Mouse (Mus musculus): ENCODE data around the gene Mrnip. TPM values are rescaled to one million over a fixed set of nuclear protein-coding genes. Genes with fewer than 3 reads are reported as not detected.

Gene Mrnip
- polyA plus RNA-seq, 1 experiment: 7.8 TPM

DNA sequence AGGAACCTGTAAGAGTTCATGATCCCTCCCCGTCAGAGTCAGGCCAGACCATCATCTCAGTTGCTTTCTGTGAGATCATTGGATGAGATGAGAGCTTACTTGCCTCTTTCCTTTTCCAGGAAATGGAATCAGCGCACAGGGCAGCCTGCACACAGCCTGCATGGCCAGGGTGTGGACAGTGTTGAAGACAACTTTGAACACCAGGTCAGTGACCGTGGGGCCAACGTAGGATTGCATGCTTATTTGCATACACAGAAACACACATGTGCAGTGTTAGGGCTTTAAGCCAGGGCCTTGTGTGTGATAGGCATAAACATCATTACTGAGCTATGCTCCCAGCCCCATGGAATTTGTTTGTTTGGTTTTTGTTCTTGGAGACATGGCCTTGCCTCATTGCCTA, 23.3 kb downstream of the Mrnip start:
- H3ac ChIP-seq (ENCODE audit: control insufficient read depth, insufficient read length): no peak overlapping the region
- H3K79me2 ChIP-seq (ENCODE audit: control insufficient read depth, insufficient read depth): no peaks in the 10 kb centered on the region
- H3K4me2 ChIP-seq (ENCODE audit: low read depth): no peak overlapping the region
- no peaks in the 10 kb centered on the region for H3K27me3 ChIP-seq (ENCODE audit: control insufficient read depth, insufficient read depth, insufficient read length)
- peaks cover 42% of the 10 kb centered on the region for H3K36me3 ChIP-seq (ENCODE audit: control insufficient read depth, insufficient read depth)
- no peak overlapping the region for H3K4me3 ChIP-seq
- TF ChIP-seq SRF (IDR thresholded peaks at IDR 0.05; ENCODE audit: control insufficient read depth, insufficient read length, low read depth) (no peak), REST (IDR thresholded peaks at IDR 0.05; ENCODE audit: insufficient read depth, insufficient read length) (no peak), MYOG (IDR thresholded peaks at IDR 0.05; ENCODE audit: control insufficient read depth in 1 of 3, insufficient read depth in 1 of 3, insufficient read length in 2 of 3, low read depth in 2 of 3) (no peak), CEBPB (IDR thresholded peaks at IDR 0.05; ENCODE audit: insufficient read depth, poor library complexity, severe bottlenecking) (no peak), MYOD1 (IDR thresholded peaks at IDR 0.05; ENCODE audit: control insufficient read depth in 1 of 3, insufficient read length in 2 of 3, low read depth in 2 of 3) (no peak), TCF12 (IDR thresholded peaks at IDR 0.05; ENCODE audit: insufficient read depth, poor library complexity, severe bottlenecking) (no peak), POLR2A (IDR thresholded peaks at IDR 0.05; ENCODE audit: insufficient read length, low read depth) (peak; percentile 67), E2F4 (IDR thresholded peaks at IDR 0.05; ENCODE audit: insufficient read depth) (no peak), TCF3 (IDR thresholded peaks at IDR 0.05; ENCODE audit: insufficient read length, low read depth) (no peak), POLR2AphosphoS2 (IDR thresholded peaks at IDR 0.05; ENCODE audit: insufficient read length, low read depth) (peak; percentile 100), MAX (IDR thresholded peaks at IDR 0.05; ENCODE audit: low read depth) (no peak), USF1 (IDR thresholded peaks at IDR 0.05; ENCODE audit: low read depth) (no peak)

DNA sequence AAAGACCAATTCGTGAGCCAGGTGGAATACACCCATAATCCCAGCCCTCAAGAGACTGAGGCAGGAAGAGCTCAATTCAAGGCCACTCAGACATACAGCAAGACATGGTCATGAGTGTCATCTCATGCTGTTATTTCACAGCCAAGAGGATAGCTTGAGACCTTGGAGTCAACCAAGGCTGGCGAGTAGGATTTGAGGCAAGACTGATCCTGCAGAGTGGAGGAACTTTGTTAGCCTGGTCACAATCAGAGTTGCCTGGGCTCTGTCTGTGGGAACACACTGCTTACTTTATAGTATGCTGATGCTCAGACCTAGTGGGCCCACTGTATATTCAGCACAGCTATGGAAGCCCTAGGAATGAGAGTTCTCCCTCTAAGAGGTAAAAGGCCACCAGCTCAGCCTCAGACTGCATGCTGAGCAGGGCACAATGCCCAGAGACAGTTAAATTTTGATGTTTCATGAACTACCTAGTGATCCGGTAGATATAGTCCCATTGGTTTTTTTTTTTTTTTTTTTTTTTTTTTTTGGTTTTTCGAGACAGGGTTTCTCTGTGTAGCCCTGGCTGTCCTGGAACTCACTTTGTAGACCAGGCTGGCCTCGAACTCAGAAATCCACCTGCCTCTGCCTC, 24.1 kb downstream of the Mrnip start:
- Histone ChIP-seq H3K4me3 (no peak overlapping the region), H3K4me2 (ENCODE audit: low read depth) (no peak overlapping the region), H3ac (ENCODE audit: control insufficient read depth, insufficient read length) (no peak overlapping the region), H3K27me3 (ENCODE audit: control insufficient read depth, insufficient read depth, insufficient read length) (no peaks in the 10 kb centered on the region), H3K36me3 (ENCODE audit: control insufficient read depth, insufficient read depth) (peaks cover 50% of the 10 kb centered on the region), H3K79me2 (ENCODE audit: control insufficient read depth, insufficient read depth) (no peaks in the 10 kb centered on the region)
- TF ChIP-seq TCF3 (IDR thresholded peaks at IDR 0.05; ENCODE audit: insufficient read length, low read depth) (no peak), CEBPB (IDR thresholded peaks at IDR 0.05; ENCODE audit: insufficient read depth, poor library complexity, severe bottlenecking) (no peak), MYOD1 (IDR thresholded peaks at IDR 0.05; ENCODE audit: control insufficient read depth in 1 of 3, insufficient read length in 2 of 3, low read depth in 2 of 3) (no peak), MYOG (IDR thresholded peaks at IDR 0.05; ENCODE audit: control insufficient read depth in 1 of 3, insufficient read depth in 1 of 3, insufficient read length in 2 of 3, low read depth in 2 of 3) (no peak), USF1 (IDR thresholded peaks at IDR 0.05; ENCODE audit: low read depth) (no peak), TCF12 (IDR thresholded peaks at IDR 0.05; ENCODE audit: insufficient read depth, poor library complexity, severe bottlenecking) (no peak), E2F4 (IDR thresholded peaks at IDR 0.05; ENCODE audit: insufficient read depth) (no peak), POLR2AphosphoS2 (IDR thresholded peaks at IDR 0.05; ENCODE audit: insufficient read length, low read depth) (peak; percentile 93), POLR2A (IDR thresholded peaks at IDR 0.05; ENCODE audit: insufficient read length, low read depth) (peak; percentile 48)

DNA sequence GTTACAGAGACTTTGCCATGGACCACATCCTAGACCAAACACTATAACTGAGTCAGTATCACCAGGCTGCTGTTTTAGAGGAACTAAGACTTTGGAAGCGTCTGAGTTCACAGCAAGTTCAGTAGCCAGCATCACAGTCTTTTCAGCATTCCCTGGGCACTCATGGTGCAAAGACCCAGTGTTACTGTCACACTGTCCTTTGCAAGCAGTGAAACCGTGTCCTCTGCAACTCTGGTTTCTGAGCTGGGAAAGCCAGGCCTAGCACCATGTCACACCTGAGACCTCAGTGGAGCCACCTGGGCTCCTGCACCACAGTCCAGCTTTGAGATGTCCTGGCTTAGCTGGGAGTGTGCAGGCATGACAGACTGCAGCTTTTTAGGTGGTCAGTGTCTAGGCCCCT, 24.7 kb downstream of the Mrnip start:
- no peak overlapping the region for H3ac ChIP-seq (ENCODE audit: control insufficient read depth, insufficient read length)
- H3K4me3 ChIP-seq: no peak overlapping the region
- peaks cover 51% of the 10 kb centered on the region for H3K36me3 ChIP-seq (ENCODE audit: control insufficient read depth, insufficient read depth)
- no peak for TF ChIP-seq SRF (IDR thresholded peaks at IDR 0.05; ENCODE audit: control insufficient read depth, insufficient read length, low read depth)
- TF ChIP-seq CEBPB (IDR thresholded peaks at IDR 0.05; ENCODE audit: insufficient read depth, poor library complexity, severe bottlenecking): no peak
- TF ChIP-seq MYOD1 (IDR thresholded peaks at IDR 0.05; ENCODE audit: control insufficient read depth in 1 of 3, insufficient read length in 2 of 3, low read depth in 2 of 3): no peak
- no peak for TF ChIP-seq E2F4 (IDR thresholded peaks at IDR 0.05; ENCODE audit: insufficient read depth)
- TF ChIP-seq TCF12 (IDR thresholded peaks at IDR 0.05; ENCODE audit: insufficient read depth, poor library complexity, severe bottlenecking): no peak
- TF ChIP-seq REST (IDR thresholded peaks at IDR 0.05; ENCODE audit: insufficient read depth, insufficient read length): no peak
- peak; percentile 86 for TF ChIP-seq POLR2AphosphoS2 (IDR thresholded peaks at IDR 0.05; ENCODE audit: insufficient read length, low read depth)
- peak; percentile 54 for TF ChIP-seq POLR2A (IDR thresholded peaks at IDR 0.05; ENCODE audit: insufficient read length, low read depth)
- TF ChIP-seq TCF3 (IDR thresholded peaks at IDR 0.05; ENCODE audit: insufficient read length, low read depth): no peak
- TF ChIP-seq MAX (IDR thresholded peaks at IDR 0.05; ENCODE audit: low read depth): no peak
- TF ChIP-seq MYOG (IDR thresholded peaks at IDR 0.05; ENCODE audit: control insufficient read depth in 1 of 3, insufficient read depth in 1 of 3, insufficient read length in 2 of 3, low read depth in 2 of 3): no peak
- H3K27me3 ChIP-seq (ENCODE audit: control insufficient read depth, insufficient read depth, insufficient read length): no peaks in the 10 kb centered on the region
- no peaks in the 10 kb centered on the region for H3K79me2 ChIP-seq (ENCODE audit: control insufficient read depth, insufficient read depth)
- no peak overlapping the region for H3K4me2 ChIP-seq (ENCODE audit: low read depth)

DNA sequence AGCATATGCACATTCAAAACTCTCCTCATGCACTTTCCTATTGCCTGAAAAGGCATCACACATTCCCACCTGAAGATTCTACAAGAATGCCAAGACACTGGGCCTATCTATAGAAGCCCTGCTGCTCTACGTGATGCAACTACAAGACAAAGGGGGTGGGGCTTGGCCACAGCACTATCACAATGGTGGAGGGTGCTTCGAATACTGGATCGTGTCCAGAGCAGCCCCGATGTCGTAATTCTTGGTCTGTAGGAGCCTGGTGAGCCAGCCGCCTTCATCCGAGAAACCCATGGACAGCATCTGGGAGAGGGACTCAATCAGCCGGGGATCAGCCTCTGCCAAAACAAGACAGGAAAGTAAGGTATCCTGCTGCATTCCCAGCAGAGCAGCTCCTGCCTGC, 26.4 kb downstream of the Mrnip start:
- H3K4me2 ChIP-seq (ENCODE audit: low read depth): no peak overlapping the region
- TF ChIP-seq MAX (IDR thresholded peaks at IDR 0.05; ENCODE audit: low read depth) (no peak), TCF12 (IDR thresholded peaks at IDR 0.05; ENCODE audit: insufficient read depth, poor library complexity, severe bottlenecking) (no peak), POLR2AphosphoS2 (IDR thresholded peaks at IDR 0.05; ENCODE audit: insufficient read length, low read depth) (no peak), POLR2A (IDR thresholded peaks at IDR 0.05; ENCODE audit: insufficient read length, low read depth) (peak; percentile 33), USF1 (IDR thresholded peaks at IDR 0.05; ENCODE audit: low read depth) (no peak), TCF3 (IDR thresholded peaks at IDR 0.05; ENCODE audit: insufficient read length, low read depth) (no peak), MYOG (IDR thresholded peaks at IDR 0.05; ENCODE audit: control insufficient read depth in 1 of 3, insufficient read depth in 1 of 3, insufficient read length in 2 of 3, low read depth in 2 of 3) (no peak), CEBPB (IDR thresholded peaks at IDR 0.05; ENCODE audit: insufficient read depth, poor library complexity, severe bottlenecking) (no peak), SRF (IDR thresholded peaks at IDR 0.05; ENCODE audit: control insufficient read depth, insufficient read length, low read depth) (no peak)
- no peak overlapping the region for H3ac ChIP-seq (ENCODE audit: control insufficient read depth, insufficient read length)
- H3K79me2 ChIP-seq (ENCODE audit: control insufficient read depth, insufficient read depth): peaks cover 11% of the 10 kb centered on the region
- H3K4me3 ChIP-seq: no peak overlapping the region
- no peaks in the 10 kb centered on the region for H3K27me3 ChIP-seq (ENCODE audit: control insufficient read depth, insufficient read depth, insufficient read length)
- H3K36me3 ChIP-seq (ENCODE audit: control insufficient read depth, insufficient read depth): peaks cover 68% of the 10 kb centered on the region
